Mouse (Mus musculus) forebrain, embryonic 12.5 days (tissue): ENCODE data around the gene Ftcd. TPM values are rescaled to one million over a fixed set of nuclear protein-coding genes. Genes with fewer than 3 reads are reported as not detected.

ENCODE experiments used
- ATAC-seq: fragments of 200-750 bp; cut with Nextera tagmentation; 2 replicates; pipeline ENCODE4 v1.8.0; 2017; ENCODE audit warnings: moderate TSS enrichment; ENCODE audit not compliant: low FRiP score
- H3K27ac ChIP-seq: fragments of 300-500 bp; sonication (generic); 2 replicates; pipeline ENCODE4 v1.5.1; 2016; ENCODE audit warnings: mild to moderate bottlenecking
- H3K27me3 ChIP-seq: fragments of 300-500 bp; sonication (generic); 2 replicates; pipeline ENCODE4 v1.6.1; 2016; ENCODE audit warnings: mild to moderate bottlenecking
- H3K36me3 ChIP-seq: fragments of 300-500 bp; sonication (generic); replicated peaks from 2 replicates; pipeline ENCODE4 v1.6.1; 2016; ENCODE audit warnings: mild to moderate bottlenecking
- H3K4me1 ChIP-seq: fragments of 300-500 bp; sonication (generic); 2 replicates; pipeline ENCODE4 v1.6.1; 2016
- H3K4me2 ChIP-seq: fragments of 300-500 bp; sonication (generic); 2 replicates; pipeline ENCODE4 v1.6.1; 2016; ENCODE audit warnings: mild to moderate bottlenecking, moderate library complexity
- H3K4me3 ChIP-seq: fragments of 300-500 bp; sonication (generic); replicated peaks from 2 replicates; pipeline ENCODE4 v1.5.1; 2016; ENCODE audit warnings: mild to moderate bottlenecking
- H3K9ac ChIP-seq: fragments of 300-500 bp; sonication (generic); 2 replicates; pipeline ENCODE4 v1.6.1; 2016; ENCODE audit warnings: mild to moderate bottlenecking
- H3K9me3 ChIP-seq: fragments of 300-500 bp; sonication (generic); 2 replicates; pipeline ENCODE4 v1.6.1; 2016
- WGBS: fragments of 180-500 bp; shearing (Covaris S2); methylation state at CpG from one replicate; pipeline ENCODE4 v1.1.7; 2016; 5-methylcytosine and 5-hydroxymethylcytosine counted together
- polyA plus RNA-seq: library from polyadenylated mRNA; unstranded; fragments of >200 nt; fragmentation: Nextera tagmentation; extraction: Ambion mirVana; gene quantifications from 2 replicates; pipeline ENCODE4 v1.2.1, GENCODE M21; 2016

Gene Ftcd
- not detected in 2 replicates for polyA plus RNA-seq

GRCm38 (mm10) chr10:76575374-76575773 lies at the start of gene Ftcd:
TSS of gene Ftcd (plus strand) at chr10:76575648.
- H3K27ac ChIP-seq = no peak within 1 kb of the TSS
- no peaks in the 10 kb centered on the region for H3K4me1 ChIP-seq
- H3K36me3 ChIP-seq = no peaks in the 10 kb centered on the region
- H3K9me3 ChIP-seq = 0 out of 2 replicates have a peak, but pooled peaks cover 3% of the 10 kb centered on the region
- no peaks in the 10 kb centered on the region for H3K27me3 ChIP-seq
- no peak within 1 kb of the TSS for H3K4me2 ChIP-seq
- H3K9ac ChIP-seq = no peak within 1 kb of the TSS
- no peak for ATAC-seq
- no peak within 1 kb of the TSS for H3K4me3 ChIP-seq
- WGBS = 80% methylated on average over 3 of the region's 3 CpGs

GRCm38 (mm10) chr10:76530922-76531321 lies 44.5 kb upstream of the Ftcd start:
- Histone ChIP-seq H3K36me3 (peaks cover 28% of the 10 kb centered on the region), H3K27me3 (no peaks in the 10 kb centered on the region), H3K9ac (peak overlapping the region; percentile 79), H3K4me2 (peak overlapping the region; percentile 76), H3K9me3 (no peaks in the 10 kb centered on the region), H3K27ac (no peak overlapping the region), H3K4me3 (peak overlapping the region; percentile 74), H3K4me1 (peaks cover 27% of the 10 kb centered on the region)
- WGBS = 4% methylated on average over 11 of the region's 11 CpGs
- no peak for ATAC-seq

GRCm38 (mm10) chr10:76531375-76531774 lies 44.1 kb upstream of the Ftcd start, which contains the start of gene Lss:
TSS of gene Lss (plus strand) at chr10:76531588.
- H3K36me3 ChIP-seq = peaks cover 33% of the 10 kb centered on the region
- peaks cover 27% of the 10 kb centered on the region for H3K4me1 ChIP-seq
- H3K4me3 ChIP-seq = peak within 1 kb of the TSS; percentile 74
- WGBS = under 1% methylated on average over 37 of the region's 37 CpGs
- H3K4me2 ChIP-seq = peak within 1 kb of the TSS; percentile 76
- no peaks in the 10 kb centered on the region for H3K27me3 ChIP-seq
- ATAC-seq = peak; percentile 100
- peak within 1 kb of the TSS; percentile 79 for H3K9ac ChIP-seq
- H3K9me3 ChIP-seq = no peaks in the 10 kb centered on the region
- peak within 1 kb of the TSS; percentile 81 for H3K27ac ChIP-seq

- H3K27me3 ChIP-seq = no peaks in the 10 kb centered on the region
- H3K36me3 ChIP-seq = peaks cover 38% of the 10 kb centered on the region
- H3K4me3 ChIP-seq = peak overlapping the region; percentile 74
These were observed 43.6 kb upstream of the Ftcd start for GRCm38 (mm10) chr10:76531828-76532227.

GRCm38 (mm10) chr10:76535526-76535925 lies 39.9 kb upstream of the Ftcd start:
- Histone ChIP-seq H3K27me3 (no peaks in the 10 kb centered on the region), H3K4me3 (no peak overlapping the region), H3K9ac (no peak overlapping the region), H3K9me3 (no peaks in the 10 kb centered on the region), H3K36me3 (peaks cover 75% of the 10 kb centered on the region), H3K4me2 (no peak overlapping the region), H3K27ac (no peak overlapping the region), H3K4me1 (peaks cover 25% of the 10 kb centered on the region)
- WGBS = 96% methylated on average over 7 of the region's 7 CpGs
- ATAC-seq = no peak

More at GRCm38 (mm10) chr10:76531828-76532227, 43.6 kb upstream of the Ftcd start:
- Histone ChIP-seq H3K4me1 (peaks cover 27% of the 10 kb centered on the region), H3K4me2 (peak overlapping the region; percentile 76), H3K27ac (peak overlapping the region; percentile 81), H3K9ac (peak overlapping the region; percentile 79), H3K9me3 (no peaks in the 10 kb centered on the region)
- under 1% methylated on average over 14 of the region's 14 CpGs for WGBS
- peak; percentile 49 for ATAC-seq

- 86% methylated on average over 9 of the region's 9 CpGs for WGBS
- no peaks in the 10 kb centered on the region for H3K9me3 ChIP-seq
- peaks cover 9% of the 10 kb centered on the region for H3K4me1 ChIP-seq
- no peak for ATAC-seq
- no peak overlapping the region for H3K4me3 ChIP-seq
- peaks cover 95% of the 10 kb centered on the region for H3K36me3 ChIP-seq
- H3K4me2 ChIP-seq = no peak overlapping the region
- H3K27ac ChIP-seq = no peak overlapping the region
- no peaks in the 10 kb centered on the region for H3K27me3 ChIP-seq
- no peak overlapping the region for H3K9ac ChIP-seq
These were observed 37.8 kb upstream of the Ftcd start for GRCm38 (mm10) chr10:76537619-76538018.

GRCm38 (mm10) chr10:76541336-76542085 lies 33.9 kb upstream of the Ftcd start:
- Histone ChIP-seq H3K4me2 (no peak overlapping the region), H3K4me1 (no peaks in the 10 kb centered on the region), H3K27ac (no peak overlapping the region), H3K27me3 (no peaks in the 10 kb centered on the region), H3K36me3 (peaks cover 100% of the 10 kb centered on the region), H3K9me3 (no peaks in the 10 kb centered on the region), H3K4me3 (no peak overlapping the region), H3K9ac (no peak overlapping the region)
- 96% methylated on average over 11 of the region's 11 CpGs for WGBS
- no peak for ATAC-seq

GRCm38 (mm10) chr10:76542636-76543375 lies 32.6 kb upstream of the Ftcd start:
- ATAC-seq = no peak
- Histone ChIP-seq H3K27ac (no peak overlapping the region), H3K9ac (no peak overlapping the region), H3K36me3 (peaks cover 100% of the 10 kb centered on the region), H3K4me1 (no peaks in the 10 kb centered on the region), H3K4me3 (no peak overlapping the region), H3K4me2 (no peak overlapping the region), H3K27me3 (no peaks in the 10 kb centered on the region), H3K9me3 (no peaks in the 10 kb centered on the region)
- WGBS = 92% methylated on average over 10 of the region's 10 CpGs

- Histone ChIP-seq H3K9ac (no peak overlapping the region), H3K4me3 (no peak overlapping the region), H3K27me3 (no peaks in the 10 kb centered on the region), H3K36me3 (peaks cover 100% of the 10 kb centered on the region), H3K9me3 (no peaks in the 10 kb centered on the region), H3K27ac (no peak overlapping the region), H3K4me1 (no peaks in the 10 kb centered on the region), H3K4me2 (no peak overlapping the region)
- no peak for ATAC-seq
- WGBS = 95% methylated on average over 8 of the region's 8 CpGs
These were observed 28.9 kb upstream of the Ftcd start for GRCm38 (mm10) chr10:76546566-76546965.

- H3K27me3 ChIP-seq = no peaks in the 10 kb centered on the region
- H3K27ac ChIP-seq = no peak overlapping the region
- 93% methylated on average over 8 of the region's 8 CpGs for whole genome bisulfite sequencing
- H3K4me2 ChIP-seq = no peak overlapping the region
- H3K9ac ChIP-seq = no peak overlapping the region
- ATAC-seq = no peak
- no peak overlapping the region for H3K4me3 ChIP-seq
- no peaks in the 10 kb centered on the region for H3K9me3 ChIP-seq
- no peaks in the 10 kb centered on the region for H3K4me1 ChIP-seq
- H3K36me3 ChIP-seq = peaks cover 100% of the 10 kb centered on the region
These were observed 27.2 kb upstream of the Ftcd start for GRCm38 (mm10) chr10:76548218-76548617.

GRCm38 (mm10) chr10:76550458-76550857 lies 25.0 kb upstream of the Ftcd start:
- no peak for ATAC-seq
- 80% methylated on average over 5 of the region's 5 CpGs for WGBS
- no peaks in the 10 kb centered on the region for H3K27me3 ChIP-seq
- no peak overlapping the region for H3K27ac ChIP-seq
- no peak overlapping the region for H3K4me2 ChIP-seq
- no peak overlapping the region for H3K9ac ChIP-seq
- H3K9me3 ChIP-seq = no peaks in the 10 kb centered on the region
- H3K4me1 ChIP-seq = no peaks in the 10 kb centered on the region
- no peak overlapping the region for H3K4me3 ChIP-seq
- peaks cover 97% of the 10 kb centered on the region for H3K36me3 ChIP-seq

GRCm38 (mm10) chr10:76551556-76551955 lies 23.9 kb upstream of the Ftcd start:
- Histone ChIP-seq H3K36me3 (peaks cover 90% of the 10 kb centered on the region), H3K27ac (no peak overlapping the region), H3K4me2 (no peak overlapping the region), H3K27me3 (no peaks in the 10 kb centered on the region), H3K4me3 (no peak overlapping the region), H3K4me1 (no peaks in the 10 kb centered on the region), H3K9me3 (no peaks in the 10 kb centered on the region), H3K9ac (no peak overlapping the region)
- WGBS = 89% methylated on average over 3 of the region's 3 CpGs
- ATAC-seq = no peak
